Mouse (Mus musculus) ovary, adult 18-20 months (tissue): ENCODE measurements around the gene Vwc2.

Experiments
- DNase-seq: peaks from one replicate; pipeline ENCODE4 v3.0.0; 2022; ENCODE audit warnings: low spot score, mixed read lengths

Vwc2 gene

DNA sequence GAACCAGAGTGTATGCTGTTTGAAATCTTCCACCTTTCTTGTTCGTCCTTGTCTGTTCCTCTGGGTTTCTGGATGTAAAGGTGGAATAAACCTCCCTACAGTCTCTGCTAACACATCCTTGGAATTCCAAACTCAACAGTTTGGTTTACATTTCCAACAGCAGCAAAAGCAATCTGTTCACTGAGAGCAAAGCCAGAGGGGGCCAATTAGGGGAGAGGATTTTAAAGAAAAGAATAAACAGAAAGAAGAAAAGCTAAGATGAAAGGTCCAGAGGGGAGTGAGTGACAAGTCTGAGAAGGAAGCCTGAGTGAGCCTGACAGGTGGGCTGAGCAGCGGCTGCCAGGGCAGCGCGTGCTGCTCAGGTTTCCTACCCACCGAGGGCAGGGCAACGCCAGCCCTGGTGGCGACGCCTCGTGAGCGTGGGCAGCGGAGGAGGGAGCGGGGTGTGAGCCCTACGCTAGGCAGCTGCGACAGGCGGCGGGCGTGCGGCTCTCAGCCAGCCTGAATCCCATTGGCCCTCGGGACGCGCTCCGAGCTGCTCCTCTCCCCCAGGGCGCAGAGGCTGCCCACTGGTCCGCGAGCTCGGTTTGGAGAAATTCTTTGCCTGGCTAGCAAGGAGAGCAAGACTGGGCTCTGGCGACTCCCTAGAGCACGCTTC, at the start of gene Vwc2:
Gene Vwc2, plus strand, starts transcription at position 648 of the 658 bp plus-strand sequence.
- DNase-seq: no peak

DNA sequence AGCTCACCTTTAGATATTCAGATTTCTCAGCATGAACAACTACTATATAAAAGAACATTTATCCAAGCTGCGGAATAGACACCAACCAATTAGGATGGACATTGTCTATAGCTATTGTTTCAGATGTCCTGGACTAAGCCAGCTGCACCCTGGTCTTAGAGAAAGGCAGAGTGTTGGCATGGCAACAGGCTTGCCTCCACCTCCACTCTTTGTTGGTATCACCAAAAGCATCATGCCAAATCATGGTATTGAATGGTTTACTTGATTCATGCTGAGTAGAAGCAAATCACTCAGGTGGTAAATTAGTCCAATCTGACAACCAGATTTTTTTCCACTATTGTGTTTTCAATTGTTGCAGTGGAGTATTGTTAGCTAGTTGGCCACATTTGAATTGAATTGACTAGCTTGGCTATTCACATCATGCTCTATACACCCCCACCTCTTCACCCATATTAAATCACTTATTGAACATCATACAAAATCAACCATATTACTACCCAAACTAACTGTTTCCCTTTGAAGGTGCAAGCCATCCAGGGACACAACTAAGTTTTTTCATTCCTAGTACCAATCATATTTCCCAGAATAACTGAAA, 25.8 kb upstream of the Vwc2 start:
- no peak for DNase-seq

DNA sequence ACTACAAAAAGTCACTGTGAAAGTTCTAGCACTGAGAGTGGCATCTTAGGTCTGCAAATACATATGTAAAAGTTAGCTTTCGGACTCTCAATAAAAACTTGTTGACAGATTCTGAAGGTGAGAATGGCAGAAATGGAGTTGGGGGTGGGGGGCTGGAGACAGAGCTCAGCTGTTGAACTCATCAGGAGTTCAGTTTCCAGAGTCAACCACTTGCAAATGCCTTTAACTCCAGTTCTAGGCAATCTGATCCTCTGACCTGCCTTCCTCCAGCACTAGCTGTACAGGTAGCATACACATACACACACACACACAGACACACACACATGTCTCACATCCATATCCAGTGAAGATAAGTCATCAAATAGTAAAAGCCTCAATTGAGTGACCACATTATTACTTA, 16.4 kb upstream of the Vwc2 start:
- no peak for DNase-seq

DNA sequence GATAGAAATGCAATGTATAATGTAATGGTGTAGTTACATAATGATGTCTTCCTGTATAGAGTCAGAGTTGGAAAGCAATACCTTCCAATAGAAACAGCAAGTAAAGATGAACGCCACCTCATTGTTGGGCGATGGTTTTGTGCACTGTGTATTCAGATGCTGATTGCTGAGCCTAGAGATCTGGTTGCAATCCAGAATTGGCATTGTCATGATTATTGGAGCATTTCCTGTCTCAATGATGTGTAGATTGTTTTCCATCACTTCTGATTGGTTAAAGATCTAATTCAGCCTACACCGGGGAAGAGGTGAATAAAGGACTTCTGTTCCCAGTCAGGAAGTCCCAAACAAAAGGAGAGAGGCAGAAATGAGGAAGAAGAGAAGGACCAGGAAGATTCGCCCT, 15.7 kb upstream of the Vwc2 start:
- no peak for DNase-seq

DNA sequence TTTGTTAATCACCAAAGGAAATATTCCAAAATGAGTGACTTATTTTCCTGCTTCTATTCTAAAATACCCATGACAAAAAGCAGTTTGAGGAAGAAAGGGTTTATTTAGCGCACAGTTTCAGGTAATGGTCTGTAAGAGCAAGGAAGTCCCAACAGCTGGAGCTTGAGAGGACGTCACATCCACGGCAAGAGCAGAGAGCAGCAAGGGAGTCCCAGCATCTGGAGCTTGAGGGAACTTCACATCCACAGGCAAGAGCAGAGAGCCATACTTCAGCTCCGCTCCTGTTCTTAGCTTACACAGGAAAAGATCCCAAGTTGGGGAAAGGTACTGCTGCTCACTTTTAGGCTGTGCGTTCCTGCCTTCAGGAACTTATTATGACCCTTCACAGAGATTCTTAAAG, 15.0 kb upstream of the Vwc2 start:
- DNase-seq: no peak

DNA sequence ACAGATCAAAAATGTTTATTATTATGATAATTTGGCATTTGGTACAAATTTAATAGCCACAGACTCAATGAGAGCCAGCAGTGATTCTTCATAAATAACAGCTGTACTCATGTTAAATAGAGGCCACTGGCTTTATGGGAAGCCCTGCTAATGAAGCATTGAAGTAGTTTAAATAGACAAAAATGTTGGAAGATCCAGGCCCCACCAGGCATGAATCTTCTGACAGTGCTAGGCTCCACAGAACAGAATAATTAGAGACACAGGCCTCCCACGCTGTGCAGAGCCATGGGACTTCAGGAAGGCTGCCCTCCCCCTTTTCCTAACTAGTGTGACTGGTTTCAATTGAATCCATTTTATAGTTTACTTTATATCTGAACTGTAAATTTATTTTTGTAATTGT, 11.8 kb upstream of the Vwc2 start:
- DNase-seq: no peak

DNA sequence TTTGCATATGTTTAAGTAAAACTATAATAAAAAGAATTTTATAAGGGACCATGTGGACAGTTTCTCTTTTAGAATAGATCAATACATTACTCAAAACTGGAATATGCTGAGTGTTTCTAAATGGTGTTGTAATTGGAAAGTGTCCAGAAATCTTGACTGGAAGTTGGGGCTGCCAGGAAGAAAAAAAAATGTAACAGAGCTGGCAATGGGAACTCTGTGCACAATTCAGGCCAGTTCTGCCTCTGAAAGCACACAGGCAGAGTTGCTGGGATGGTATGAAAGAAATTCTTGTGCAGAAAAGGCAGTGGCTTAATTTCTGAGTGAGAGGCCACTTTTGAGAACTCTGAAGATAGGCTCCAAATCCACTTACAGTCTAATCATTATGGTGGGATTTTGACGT, 11.4 kb upstream of the Vwc2 start:
- DNase-seq: no peak

DNA sequence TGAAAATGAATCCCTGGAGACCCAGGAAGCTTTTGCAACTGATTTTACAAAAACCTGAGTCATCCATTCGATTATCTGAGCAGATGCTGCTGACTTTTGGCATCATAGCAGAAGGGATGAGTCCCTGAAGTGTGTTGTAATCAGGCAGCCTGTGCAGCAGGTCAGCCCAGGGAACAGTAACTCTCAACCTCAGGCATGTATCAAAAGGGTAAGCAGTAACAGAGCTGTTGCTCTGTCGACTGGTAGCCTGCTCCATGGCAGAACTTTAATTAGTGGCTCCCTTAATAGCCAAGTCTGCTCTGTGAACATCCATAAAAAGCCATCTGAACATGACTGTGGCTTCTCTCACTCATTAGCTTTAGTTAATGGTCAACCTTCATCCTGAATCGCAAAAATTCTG, 5.1 kb upstream of the Vwc2 start:
- no peak for DNase-seq

DNA sequence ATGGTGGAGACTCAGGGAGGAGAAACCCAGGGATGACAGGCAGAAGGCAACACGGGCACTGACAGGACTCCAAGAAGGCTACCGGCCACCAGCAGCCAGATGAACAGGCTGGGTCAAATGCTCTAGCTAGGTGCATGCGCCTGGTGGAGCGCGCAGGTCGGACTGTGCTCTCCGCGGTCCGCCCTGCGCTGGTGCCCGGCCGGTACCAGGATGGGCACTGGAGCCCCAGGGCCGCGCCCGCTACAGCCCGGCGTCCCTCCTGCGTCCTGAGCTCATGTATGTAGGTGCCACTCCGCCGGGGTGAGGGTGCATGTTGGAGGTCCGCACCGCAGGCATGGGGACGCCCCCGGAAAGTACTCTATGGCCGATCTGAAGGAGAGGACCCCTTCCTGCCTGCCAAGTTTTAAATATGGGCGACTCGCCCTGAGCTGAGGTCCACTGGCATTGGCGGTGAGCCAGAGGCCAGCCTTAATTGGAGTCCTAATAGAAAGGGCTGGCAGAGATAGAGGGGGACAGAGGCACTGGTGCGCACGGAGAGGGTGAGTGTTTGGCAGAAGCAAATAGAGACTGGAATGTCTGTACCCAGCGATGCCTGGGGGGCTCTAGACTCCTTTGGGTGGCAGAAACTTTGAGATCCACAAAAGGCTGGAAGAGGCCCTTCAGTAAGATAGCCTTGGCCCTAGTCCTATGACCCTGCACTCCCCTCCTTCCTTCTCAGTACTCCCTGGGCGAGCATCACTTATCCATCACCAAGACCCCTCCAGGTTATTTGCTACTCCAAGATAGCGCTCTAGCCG, 409 bp downstream of the Vwc2 start:
- no peak for DNase-seq

DNA sequence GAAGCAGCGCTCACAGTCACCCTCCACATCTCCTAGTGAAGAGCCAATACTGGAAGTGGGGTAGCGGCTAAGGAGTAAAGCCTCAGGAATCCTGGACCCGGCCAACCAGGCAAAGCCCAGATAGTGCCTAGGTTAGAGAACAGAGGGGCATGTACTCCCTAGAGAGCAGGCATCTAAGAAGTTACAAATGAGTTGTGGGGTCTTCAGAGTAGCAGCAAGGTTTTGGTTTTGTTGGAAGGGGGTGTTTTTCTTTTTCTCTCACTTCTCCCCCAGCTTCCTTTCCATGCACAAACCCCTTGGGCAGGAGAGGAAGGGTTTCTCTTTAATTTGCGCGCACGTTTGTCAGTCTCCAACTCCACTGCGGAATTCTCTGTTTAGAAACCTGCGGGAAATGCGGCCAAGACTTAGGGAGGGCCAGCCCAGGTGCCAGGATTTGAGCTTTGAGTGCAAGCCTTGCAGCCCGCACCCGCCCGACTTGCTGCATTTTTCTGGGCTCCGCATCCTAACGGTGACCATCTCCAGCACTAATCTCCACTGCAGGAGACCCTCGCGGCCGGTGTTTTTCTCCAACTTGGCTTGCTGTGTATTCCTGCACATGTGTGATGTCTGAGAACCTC, 1.1 kb downstream of the Vwc2 start:
- no peak for DNase-seq

DNA sequence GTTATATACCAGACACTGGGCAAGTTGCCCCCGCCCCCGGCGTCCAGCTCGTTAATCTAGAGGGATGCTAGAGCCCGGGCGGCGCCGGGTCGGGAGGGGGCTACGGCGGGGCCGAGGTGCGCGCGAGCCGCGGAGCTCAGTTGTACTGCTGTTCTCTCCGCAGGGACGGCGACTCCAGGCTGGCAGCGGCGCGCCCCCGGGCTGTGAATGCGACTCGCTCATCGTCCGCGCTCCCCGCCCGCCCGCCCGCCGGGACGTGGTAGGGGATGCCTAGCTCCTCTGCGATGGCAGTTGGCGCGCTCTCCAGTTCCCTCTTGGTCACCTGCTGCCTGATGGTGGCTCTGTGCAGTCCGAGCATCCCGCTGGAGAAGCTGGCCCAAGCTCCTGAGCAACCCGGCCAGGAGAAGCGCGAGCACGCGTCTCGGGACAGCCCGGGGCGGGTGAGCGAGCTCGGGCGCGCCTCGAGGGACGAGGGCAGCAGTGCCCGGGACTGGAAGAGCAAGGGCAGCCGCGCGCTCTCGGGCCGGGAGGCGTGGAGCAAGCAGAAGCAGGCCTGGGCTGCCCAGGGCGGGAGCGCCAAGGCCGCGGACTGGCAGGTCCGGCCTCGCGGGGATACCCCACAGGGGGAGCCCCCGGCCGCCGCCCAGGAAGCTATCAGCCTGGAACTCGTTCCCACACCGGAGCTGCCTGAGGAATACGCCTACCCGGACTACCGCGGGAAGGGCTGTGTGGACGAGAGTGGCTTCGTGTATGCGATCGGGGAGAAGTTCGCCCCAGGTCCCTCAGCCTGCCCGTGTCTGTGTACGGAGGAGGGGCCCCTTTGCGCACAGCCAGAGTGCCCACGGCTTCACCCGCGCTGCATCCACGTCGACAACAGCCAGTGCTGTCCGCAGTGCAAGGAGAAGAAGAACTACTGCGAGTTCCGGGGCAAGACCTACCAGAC, 1.9 kb downstream of the Vwc2 start:
- no peak for DNase-seq

DNA sequence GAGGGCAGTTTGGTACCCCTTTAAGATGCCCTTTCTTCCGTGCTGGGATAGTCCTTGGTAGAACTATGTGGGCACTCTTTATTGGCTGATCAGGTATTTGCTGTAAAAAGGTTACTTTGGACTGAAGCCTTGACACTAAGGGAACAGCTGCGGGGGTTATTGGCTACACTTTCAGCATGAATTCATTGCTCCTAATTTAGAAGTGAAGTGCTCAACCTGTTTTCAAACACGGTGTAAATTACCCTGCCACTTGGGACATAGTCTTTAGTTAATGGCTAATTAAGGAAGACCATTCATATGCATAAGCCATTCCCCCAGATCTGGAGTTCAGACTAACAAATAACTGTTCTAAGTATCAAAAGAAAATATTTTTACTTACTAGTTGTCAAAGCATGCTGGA, 2.7 kb downstream of the Vwc2 start:
- DNase-seq: no peak

DNA sequence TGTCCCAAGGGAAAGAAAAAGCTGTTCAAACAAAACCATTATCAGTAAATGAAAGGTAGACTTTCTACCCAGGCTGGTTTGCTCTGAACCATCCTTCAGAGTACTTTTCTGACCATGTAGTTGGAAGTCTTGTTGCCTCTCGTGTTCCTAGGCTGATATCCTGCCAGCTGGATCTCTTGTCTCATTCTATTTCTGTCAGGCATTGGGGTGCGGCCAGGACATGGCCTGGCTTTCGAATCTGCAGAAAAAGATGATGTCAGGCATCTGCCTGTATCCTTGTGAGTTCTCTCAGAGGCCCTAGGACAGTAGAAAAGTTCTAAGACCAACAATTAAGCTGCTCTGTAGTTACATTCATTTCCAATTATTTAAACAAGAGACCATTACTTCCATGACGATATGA, 8.8 kb downstream of the Vwc2 start:
- DNase-seq: no peak

DNA sequence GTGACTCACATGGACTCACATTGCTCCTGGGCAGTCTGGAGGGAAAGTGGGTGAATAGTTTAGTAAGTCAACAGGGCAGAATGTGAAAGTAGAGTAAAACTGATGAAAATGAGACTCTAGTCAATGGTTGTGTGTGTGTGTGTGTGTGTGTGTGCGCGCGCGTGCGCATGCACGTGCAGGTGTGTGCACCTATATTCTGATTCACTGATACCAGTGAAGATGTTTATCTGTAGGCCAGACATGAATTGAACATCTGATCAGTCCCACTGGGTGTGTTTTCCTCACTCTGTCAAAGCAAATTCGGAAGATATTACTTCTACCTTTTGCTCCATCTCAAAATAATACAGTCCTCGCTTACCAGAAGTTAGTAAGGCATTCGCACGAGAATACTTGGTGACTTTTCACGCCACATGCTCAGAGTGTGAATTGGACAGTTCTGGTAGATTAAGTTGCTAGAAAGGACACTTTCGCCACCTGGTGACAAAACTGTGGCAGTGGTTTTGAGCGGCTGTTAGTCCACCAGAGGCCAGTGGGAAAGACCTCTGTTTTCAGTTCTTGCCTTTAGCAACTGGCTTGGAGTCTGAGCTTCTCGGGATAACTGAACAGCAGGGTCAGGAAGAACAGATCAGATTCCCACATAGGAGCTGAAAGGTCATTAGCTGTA, 17.5 kb downstream of the Vwc2 start:
- DNase-seq: no peak

DNA sequence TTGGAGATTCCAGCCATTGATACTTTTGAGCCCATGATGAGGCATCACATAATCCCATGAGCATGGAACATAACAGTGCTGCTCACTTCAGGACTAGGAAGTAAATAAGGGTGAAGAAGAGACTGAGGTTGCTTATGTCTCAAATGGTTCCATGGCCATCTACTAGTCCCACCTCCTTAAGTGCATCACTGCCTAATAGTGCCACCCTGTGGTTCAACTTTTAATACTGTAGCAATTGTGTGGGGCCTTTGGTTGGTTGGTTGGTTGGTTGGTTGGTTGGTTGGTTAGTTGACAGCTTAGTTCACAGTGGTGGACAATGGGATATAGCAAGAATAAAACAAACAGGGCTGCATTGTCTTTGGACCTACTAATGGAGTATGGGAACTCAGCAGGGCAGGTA, 26.6 kb downstream of the Vwc2 start:
- DNase-seq: no peak

DNA sequence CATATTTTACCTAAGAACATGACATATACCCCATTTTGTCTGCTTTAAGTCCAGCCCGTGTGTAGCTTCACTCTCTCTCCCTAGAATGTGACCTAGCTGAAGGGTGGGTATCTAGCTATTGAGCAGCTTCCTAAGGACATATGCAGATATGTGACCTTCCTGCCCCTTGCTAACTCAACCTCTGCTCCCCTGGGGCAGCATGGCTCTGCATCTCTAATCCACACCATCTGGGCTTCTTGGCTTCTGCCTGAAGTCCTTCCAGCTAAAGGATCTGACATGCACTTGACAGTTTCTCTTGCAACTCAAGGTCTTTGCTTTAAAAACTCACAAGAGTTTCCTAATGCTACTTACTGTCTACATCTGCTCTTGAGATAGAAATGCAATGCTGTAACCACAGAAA, 38.7 kb downstream of the Vwc2 start:
- no peak for DNase-seq

DNA sequence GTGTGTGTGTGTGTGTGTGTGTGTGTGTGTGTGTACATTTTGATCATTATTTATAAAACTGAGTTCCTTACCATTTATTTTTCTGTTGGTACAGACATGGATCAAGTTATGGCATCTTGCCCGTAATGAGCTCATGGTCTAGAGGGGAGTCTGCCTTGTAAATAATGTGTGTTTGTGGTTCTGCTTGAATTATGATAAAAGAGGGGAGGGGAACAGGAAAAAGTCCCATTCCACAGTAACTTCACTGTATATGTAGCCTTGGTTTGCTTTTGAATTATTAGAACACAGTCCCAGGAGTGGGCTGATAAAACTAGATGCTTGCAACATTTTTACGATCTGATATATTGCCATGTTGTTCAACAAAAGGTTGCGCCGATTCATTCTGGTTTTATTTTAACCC, 57.4 kb downstream of the Vwc2 start:
- DNase-seq: no peak

DNA sequence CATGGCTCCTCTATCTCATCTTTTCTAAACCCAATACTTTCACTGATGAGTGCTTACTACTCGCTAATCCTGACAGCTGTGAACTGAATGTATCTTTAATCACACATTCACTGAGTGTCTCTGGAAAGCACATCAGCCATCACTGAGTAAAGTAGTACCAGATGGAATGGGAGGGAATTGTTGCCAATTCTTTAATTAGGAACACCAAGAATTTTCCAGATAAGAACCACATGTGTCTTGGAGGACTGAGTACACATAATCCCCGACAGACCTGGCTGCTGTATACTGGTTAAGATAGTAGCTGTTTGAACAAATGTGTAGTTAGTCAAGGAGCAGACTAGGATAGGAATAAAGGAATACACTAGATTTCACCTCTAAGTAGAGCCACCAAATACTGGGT, 61.2 kb downstream of the Vwc2 start:
- no peak for DNase-seq

DNA sequence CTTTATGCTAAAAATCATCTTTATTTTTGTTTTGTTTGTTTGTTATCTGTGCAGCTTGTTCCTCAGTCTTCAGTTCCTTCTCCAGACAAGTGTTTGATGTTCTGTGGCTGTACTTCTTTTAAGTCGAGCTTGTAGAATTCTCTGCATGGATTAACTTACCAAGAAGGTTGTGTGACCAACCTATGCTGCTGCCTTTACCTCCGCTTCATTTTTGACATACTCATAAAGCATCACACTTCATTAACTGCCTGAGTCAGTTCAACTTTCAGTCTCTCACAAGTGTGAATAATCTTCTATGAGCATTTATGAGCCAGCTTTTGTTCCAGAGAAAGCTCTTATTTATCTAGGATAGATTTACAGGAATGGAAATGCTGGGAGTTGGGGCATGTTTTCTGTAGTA, 68.7 kb downstream of the Vwc2 start:
- DNase-seq: no peak

DNA sequence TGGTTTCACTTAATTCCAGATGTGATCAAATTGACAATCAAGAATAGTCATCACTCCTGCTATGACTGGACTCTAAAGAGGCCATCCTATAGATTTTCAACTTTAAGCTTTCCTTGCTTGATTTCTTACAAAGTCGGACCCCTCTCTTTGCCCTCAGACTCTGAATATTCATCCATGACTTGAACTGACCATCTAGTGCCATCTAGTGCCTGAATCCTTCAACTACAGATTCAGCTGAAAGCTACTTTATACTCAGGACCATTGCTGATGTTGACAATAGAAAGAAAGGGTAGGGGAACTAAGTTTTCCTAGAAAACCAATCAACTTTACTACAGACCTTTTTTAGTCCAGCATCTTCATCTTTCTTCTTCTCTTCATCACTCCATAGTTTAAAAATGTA, 109.1 kb downstream of the Vwc2 start:
- DNase-seq: no peak

DNA sequence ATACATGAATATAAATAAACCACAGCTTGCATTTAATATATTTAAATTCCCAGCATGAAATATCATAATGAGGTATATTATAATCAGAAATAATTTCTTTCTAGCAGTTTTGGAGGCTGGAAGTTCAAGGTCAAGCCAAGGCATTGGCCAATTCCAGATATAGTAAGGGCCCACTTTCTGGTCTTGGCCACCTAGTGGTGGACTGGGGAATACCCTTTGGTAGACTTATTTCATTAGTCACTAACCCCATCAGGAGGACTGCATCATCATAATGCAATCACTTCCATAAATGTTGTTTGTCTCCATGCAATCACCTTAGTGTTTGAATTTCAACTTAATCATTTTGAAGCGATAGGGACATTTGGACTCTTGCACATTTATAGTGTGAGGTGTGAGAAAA, 125.3 kb downstream of the Vwc2 start:
- no peak for DNase-seq
